Mouse (Mus musculus) embryonic stem cell, embryonic (primary cell): Measurements from ENCODE around the gene Unk.

Experiments used
- CTCF ChIA-PET, 4 experiments: fragments of 300-600 bp in 2 of 4; fragments of 350-600 bp in 2 of 4; sonication (Branson Sonifier 250); formaldehyde crosslinking; loops; one replicate each; lab custom pipeline; 2022; ENCODE audit warnings: inconsistent platforms in 2 of 4; lab: Charles Lee
- POLR2A ChIA-PET, 4 experiments: fragments of 300-600 bp in 2 of 4; fragments of 350-600 bp in 2 of 4; sonication (Branson Sonifier 250); formaldehyde crosslinking; loops; one replicate each; lab custom pipeline; 2022; ENCODE audit warnings: antibody characterized with exemption in 4 of 4, inconsistent platforms in 1 of 4; lab: Charles Lee

The Unk gene

DNA sequence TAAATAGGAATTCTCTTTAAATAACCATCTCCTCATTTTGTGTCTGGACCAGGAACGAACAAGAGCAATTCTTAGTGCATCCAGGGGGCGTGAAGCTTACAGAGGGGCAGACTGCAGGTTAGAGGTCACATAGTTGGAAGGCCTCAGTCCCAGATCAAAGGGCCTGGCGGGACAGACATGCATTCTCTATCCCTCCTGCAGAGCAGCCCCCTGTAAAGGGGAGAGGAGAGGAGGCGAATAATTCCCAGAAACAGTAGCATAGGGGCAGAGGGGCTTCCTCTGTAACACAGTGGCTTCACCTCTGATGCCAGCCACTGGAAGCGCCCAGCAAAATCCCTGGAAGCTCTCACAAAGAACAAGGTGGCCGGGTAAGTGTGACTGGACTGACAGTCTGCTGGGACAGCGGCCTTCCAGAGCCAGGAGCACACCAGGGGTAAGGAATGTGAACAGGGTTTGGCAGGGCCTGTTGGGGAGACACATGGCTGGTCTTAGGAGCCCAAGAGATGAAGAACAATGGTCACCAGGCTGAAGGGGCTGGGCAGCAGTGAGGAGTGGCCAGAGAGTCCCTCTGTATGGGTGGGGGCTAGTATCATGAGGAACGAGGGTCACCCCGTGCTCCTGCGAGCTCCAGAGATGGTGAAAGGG is 48.7 kb downstream of the Unk start:
- ChIA-PET POLR2A (interaction anchor here in 3 of 4 experiments (0.5 to 5.0 kb wide), 20 partner anchors 11 to 154 kb away, joined by 3 to 50 read pairs (median 3); partner anchors contain the start of gene Unk (in 1 of the 3)), CTCF (interaction anchor here in 1 of 4 experiments (1.5 to 1.9 kb wide), 2 partner anchors 23 to 37 kb away, joined by 3 to 5 read pairs; no protein-coding TSS in a partner anchor)

DNA sequence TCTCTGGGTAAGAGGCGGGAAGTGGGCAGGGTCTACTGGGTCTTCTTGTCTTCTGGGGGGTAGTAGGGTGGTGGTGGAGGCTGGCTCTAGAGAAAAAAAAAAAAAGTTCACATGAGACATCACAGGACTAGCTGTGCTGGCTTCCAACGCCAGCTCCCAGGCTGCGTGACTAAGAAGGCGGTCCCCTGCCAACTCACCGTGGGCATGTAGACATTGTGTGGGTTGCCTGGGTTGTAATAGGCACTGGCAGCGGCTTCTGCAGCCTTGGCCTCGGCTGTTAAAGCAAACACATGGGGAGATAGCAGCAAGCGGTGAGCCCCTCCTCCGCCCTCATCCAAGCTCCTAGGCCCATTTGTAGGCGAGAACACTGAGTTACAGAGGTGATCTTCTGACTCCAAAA is 49.4 kb downstream of the Unk start:
- ChIA-PET POLR2A (interaction anchor here in 2 of 4 experiments (0.5 to 5.0 kb wide), 18 partner anchors 11 to 109 kb away, joined by 3 to 50 read pairs (median 4); partner anchors contain the start of gene Unk (in 1 of the 2)), CTCF (interaction anchor here in 1 of 4 experiments (1.5 to 1.9 kb wide), 2 partner anchors 23 to 37 kb away, joined by 3 to 5 read pairs; no protein-coding TSS in a partner anchor)

DNA sequence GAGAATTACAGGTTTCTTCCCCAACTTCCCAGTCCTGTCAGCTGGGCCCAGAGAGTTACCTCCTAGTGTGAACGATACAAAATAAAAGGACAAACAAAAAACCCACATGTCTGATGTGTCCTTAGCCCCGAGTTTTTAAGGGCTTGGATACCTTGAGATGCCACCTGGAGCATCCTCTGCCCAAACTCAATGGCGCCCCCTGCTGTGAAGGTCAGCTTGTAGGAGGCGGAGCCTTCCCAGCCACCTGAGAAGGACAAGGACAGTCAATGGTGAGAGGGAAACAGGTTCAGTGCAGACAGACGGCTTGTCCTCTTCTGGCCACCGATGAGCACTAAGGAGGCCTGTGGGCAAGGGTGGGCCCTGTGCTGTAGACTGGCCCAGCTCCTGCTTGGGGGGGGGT is 51.0 kb downstream of the Unk start:
- ChIA-PET POLR2A (interaction anchor here in 3 of 4 experiments (0.6 to 2.6 kb wide), 11 partner anchors 8 to 468 kb away, joined by 3 to 13 read pairs (median 4); partner anchors contain the start of genes Mif4gd (in 1 of the 3) and Unk (in 1 of the 3)), CTCF (interaction anchor here in 3 of 4 experiments (0.6 to 1.2 kb wide), 3 partner anchors 18 to 113 kb away, joined by 3 read pairs; no protein-coding TSS in a partner anchor)

DNA sequence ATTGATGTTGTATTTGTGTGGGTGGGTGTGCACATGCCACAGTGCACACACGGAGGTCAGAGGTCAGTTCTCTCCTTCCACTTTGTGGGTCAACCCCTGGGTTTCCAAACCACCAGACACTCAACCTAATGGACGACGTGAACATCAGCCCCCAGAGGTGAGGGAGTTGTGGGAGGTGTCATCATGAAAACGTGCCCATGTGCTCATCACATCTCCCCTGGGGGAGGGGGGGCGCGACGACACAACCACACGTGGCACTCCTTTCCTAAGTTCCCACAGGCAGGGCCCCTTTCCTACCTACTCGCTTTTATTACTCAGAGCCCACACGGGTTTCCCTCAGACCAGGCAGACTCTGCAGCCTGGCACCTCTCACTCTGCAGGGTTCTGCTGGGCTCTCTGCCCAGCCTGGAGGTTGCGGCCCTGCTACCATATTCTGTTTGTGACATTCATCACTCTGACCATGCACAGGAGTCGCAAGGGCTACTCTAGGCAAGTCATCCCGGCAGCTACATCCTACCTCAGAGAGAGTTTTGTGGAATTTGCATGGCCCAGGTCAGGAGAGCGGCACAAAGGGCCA is 53.1 kb downstream of the Unk start:
- ChIA-PET CTCF (interaction anchor here in 1 of 4 experiments (1.3 kb wide), 1 partner anchor 18 kb away, joined by 3 read pairs; no protein-coding TSS in a partner anchor), POLR2A (interaction anchor here in 3 of 4 experiments (1.0 to 2.8 kb wide), 5 partner anchors 8 to 60 kb away, joined by 3 to 18 read pairs (median 4); no protein-coding TSS in a partner anchor)

DNA sequence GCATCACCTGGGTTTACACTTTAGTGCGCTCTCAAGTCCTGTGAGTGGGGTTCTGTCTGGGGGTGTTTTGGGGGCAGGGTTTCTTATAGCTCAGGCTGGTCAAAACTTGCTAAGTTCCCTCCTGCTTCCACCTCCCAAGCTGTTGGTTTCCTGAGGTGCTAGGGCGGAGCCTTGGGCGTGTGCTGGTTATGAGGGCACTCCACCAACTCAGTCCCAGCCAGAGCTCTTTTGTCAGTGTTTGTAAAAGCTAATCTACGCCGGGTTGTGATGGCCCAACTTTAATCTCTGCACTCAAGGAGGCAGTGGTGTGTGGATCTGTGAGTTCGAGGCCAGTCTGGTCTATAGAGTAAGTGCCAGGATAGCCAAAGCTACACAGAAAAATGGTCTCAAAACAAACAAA is 54.0 kb downstream of the Unk start:
- CTCF ChIA-PET, result interaction anchor here in 3 of 4 experiments (0.5 to 1.3 kb wide), 5 partner anchors 8 to 111 kb away, joined by 3 to 4 read pairs (median 3); no protein-coding TSS in a partner anchor
- POLR2A ChIA-PET, result interaction anchor here (0.7 to 2.8 kb wide), 30 partner anchors 8 to 140 kb away, joined by 3 to 18 read pairs (median 4); partner anchors contain the start of genes Mrpl38 (in 2 of the 4), Galk1 (in 1 of the 4), H3f3b (in 1 of the 4) and Unk (in 1 of the 4)

DNA sequence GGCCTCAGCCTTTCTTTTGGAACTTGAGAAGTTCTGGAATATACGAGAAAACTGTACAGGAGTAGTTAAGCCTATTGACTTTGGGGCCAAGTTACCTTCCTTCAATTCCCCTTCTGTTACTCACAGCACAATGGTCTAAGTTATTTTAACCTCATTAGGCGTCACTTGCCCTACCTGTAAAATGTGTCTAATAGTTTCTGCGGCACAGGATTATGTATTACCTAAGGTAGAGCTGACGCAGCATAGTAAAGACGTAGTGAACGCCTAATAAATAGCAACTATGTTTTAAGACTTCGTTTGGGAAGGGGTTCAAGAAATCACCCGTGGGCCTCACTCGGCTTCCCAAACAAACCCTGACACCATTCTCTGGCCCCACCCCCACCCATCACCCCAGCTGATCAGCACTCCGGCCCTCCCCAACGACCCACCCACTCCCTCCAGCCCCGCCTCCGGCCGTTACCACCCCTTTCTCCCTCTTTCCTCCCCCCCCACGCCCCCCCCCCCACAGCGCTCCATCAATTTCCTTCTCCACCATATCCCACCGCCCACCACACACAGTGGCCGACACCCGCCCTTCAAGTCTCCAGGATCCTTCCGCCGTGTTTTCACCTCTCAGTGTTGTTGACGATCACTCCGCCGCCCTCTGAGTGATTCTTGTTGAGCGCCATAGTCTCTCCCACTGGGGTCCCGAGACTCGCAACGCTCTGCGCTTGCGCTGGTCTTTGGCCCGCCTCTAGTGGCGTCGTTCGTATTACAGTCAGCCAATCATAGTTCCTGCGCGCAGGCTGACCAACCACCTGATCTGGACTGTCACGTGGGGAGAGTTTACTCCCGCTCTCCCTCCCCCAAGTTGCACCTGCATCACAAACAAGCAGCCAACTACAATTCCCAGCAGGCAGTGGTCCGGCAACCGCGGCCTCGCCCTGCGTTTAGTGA is 56.4 kb downstream of the Unk start, which contains the start of gene Wbp2:
Gene Wbp2 (minus strand): TSS at position 738 of the 936 bp plus-strand sequence.
- POLR2A ChIA-PET, result interaction anchor here in 3 of 4 experiments (0.6 to 2.5 kb wide), 21 partner anchors 10 to 747 kb away, joined by 3 to 17 read pairs (median 4); partner anchors contain the start of gene Galk1 (in 1 of the 3)
- CTCF ChIA-PET, result interaction anchor here in 1 of 4 experiments (0.7 kb wide), 1 partner anchor 129 kb away, joined by 4 read pairs; no protein-coding TSS in a partner anchor

DNA sequence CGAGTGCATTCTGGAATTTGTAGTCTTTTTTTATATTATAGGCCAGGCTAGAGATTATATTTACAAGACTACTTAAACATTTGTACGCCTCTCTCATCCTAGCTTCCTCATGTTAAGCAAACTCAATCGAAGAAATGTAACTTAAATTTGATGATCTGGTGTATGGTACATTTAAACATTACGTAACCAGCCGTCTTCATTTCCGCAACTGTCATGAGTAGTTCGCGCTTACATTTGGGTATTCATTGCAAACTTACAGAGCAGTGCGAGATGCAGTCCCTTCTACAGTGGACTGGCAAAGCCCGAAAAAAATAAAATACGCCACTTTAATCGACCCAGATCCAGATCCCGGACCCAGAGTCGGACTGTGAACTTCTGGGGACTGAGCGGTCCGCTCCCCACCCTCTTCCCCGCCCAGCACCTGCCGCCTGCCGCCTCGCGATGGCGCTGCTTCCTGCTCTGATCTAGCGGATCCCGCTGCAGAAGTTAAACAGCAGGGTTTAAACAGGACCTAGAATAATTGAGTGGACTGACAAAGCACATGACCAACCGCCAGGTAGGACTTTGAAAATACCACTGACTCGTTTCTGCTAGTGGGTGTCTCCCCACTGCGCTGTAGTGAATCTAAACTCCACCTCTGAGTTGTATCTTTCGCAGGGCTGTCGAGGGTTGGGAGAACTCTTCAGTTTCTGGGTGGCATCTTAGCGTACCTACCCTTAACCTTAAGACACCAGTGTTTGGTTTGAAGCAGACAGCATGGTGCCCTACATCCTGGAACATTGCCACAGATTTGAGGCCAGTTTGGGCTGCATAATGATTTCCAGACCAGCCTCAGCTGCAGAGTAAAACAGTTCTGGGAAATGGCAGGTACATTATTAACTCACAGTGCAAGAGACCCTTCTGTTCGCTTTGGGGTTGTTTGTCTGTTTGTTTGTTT is 57.3 kb downstream of the Unk start:
- ChIA-PET POLR2A (interaction anchor here in 2 of 4 experiments (0.7 to 2.1 kb wide), 7 partner anchors 10 to 243 kb away, joined by 3 to 11 read pairs (median 4); no protein-coding TSS in a partner anchor), CTCF (no interaction called here)

DNA sequence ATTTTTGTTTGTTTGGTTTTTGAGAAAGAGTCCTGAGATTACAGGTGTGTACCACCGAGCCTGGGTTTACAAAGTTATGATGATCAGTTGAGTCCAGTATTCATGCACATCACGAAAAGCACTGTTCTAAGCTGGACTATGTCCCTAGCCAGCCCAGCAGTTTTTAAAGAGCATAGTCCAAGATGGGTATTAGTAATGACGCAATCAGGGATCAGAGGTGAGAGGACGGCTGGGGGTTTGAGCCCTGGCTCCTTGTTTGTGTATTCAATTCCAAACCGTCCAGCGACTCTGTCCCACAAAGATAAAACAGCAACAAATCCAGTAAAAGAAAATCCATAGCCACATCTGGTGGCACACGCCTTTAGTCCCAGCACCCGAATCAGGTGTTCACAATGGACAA is 58.1 kb downstream of the Unk start:
- ChIA-PET POLR2A (interaction anchor here in 1 of 4 experiments (0.7 to 2.1 kb wide), 3 partner anchors 9 to 14 kb away, joined by 3 to 11 read pairs (median 6); no protein-coding TSS in a partner anchor), CTCF (no interaction called here)

DNA sequence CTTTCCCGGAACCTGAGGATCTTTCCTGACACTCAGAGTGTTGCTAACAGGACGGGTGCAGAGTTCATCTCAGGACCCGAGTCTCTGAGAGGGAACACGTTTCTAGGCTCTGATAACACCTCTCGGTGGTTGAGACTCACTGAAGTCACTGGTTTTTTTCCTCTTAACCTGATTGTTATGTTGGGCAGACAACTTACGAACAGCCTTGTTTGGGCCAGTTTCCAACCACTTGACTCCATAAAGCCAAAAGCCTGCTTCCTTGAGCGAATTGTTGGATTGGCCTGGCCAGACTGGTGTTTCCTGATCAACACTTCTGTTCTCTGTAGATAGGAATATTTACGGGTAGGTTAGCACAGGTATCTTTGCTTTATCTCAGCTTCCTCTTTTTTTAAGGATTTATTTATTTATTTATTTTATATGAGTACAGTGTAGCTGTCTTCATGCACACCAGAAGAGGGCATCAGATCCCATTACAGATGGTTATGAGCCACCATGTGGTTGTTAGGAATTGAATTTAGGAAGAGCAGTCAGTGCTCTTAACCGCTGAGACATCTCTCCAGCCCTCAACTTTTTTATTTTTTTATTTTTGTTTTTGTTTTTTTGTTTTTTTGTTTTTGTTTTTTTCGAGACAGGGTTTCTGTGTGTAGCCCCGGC is 58.7 kb downstream of the Unk start:
- POLR2A ChIA-PET, result interaction anchor here in 3 of 4 experiments (0.5 to 3.9 kb wide), 5 partner anchors 13 to 65 kb away, joined by 5 to 24 read pairs (median 6); no protein-coding TSS in a partner anchor

DNA sequence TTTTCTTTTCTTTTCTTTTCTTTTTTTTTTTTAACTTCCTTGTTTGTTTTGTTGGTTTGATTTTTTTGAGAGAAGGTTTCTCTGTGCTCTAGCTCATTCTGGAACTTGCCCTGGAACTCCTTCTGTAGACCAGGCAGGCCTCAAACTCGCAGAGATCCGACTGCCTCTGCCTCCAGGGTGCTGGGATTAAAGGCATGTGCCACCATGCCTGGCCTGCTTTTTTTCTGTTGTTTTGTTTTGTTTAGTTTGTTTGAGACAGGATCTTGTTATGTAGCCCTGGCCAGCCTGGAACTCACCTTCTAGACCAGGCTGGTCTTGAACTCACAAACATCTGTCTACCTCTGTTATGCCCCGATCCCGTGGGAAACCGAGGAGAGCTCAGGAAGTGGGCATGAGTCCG is 59.4 kb downstream of the Unk start:
- ChIA-PET CTCF (interaction anchor here in 1 of 4 experiments (1.6 kb wide), 1 partner anchor 21 kb away, joined by 3 read pairs; no protein-coding TSS in a partner anchor), POLR2A (interaction anchor here (0.5 to 3.9 kb wide), 9 partner anchors 13 to 322 kb away, joined by 3 to 24 read pairs (median 5); no protein-coding TSS in a partner anchor)

More for the DNA sequence above, 58.7 kb downstream of the Unk start:
- CTCF ChIA-PET, result no interaction called here

DNA sequence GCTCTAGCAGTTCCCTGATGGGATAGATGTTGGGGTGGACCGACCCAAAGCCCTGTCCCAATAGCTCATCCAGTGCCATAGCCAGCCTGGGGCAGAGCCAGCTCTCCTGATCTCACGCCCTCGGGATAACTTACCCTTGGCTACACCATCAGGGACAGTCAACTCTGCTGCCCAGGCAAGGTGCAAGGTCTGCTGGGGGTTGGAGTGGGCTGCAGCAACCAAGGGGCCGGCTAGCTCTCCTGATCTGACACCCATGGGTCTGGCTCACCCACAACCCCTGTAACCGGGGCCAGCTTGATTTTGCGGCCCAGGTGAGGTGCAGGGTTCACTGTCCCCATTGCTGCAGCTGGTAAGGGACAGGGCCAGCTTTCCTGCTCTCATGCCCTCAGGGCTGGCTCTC is 61.5 kb downstream of the Unk start:
- CTCF ChIA-PET, result interaction anchor here in 3 of 4 experiments (0.7 to 1.1 kb wide), 3 partner anchors 18 to 124 kb away, joined by 3 to 4 read pairs (median 3); no protein-coding TSS in a partner anchor
- POLR2A ChIA-PET, result interaction anchor here in 2 of 4 experiments (0.9 to 3.9 kb wide), 5 partner anchors 10 to 68 kb away, joined by 3 to 24 read pairs (median 6); partner anchors contain the start of gene Mrpl38 (in 2 of the 2)

DNA sequence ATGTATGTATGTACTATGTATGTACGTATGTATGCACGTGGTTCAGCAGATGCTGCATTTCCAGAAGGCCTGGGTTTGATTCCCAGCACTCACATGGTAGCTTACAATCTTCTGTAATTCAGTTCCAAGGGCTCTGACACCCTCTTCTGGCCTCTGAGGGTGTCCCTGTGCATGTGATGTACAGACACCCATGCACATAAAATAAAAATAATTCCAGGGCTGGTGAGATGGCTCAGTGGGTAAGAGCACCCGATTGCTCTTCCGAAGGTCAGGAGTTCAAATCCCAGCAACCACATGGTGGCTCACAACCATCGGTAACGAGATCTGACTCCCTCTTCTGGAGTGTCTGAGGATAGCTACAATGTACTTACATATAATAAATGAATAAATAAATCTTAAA is 62.8 kb downstream of the Unk start:
- POLR2A ChIA-PET, result interaction anchor here in 2 of 4 experiments (0.5 to 1.3 kb wide), 9 partner anchors 10 to 286 kb away, joined by 3 to 8 read pairs (median 5); partner anchors contain the start of gene Mrpl38 (in 1 of the 2)
- CTCF ChIA-PET, result interaction anchor here in 1 of 4 experiments (0.9 to 1.4 kb wide), 4 partner anchors 9 to 153 kb away, joined by 3 to 6 read pairs (median 4); no protein-coding TSS in a partner anchor

DNA sequence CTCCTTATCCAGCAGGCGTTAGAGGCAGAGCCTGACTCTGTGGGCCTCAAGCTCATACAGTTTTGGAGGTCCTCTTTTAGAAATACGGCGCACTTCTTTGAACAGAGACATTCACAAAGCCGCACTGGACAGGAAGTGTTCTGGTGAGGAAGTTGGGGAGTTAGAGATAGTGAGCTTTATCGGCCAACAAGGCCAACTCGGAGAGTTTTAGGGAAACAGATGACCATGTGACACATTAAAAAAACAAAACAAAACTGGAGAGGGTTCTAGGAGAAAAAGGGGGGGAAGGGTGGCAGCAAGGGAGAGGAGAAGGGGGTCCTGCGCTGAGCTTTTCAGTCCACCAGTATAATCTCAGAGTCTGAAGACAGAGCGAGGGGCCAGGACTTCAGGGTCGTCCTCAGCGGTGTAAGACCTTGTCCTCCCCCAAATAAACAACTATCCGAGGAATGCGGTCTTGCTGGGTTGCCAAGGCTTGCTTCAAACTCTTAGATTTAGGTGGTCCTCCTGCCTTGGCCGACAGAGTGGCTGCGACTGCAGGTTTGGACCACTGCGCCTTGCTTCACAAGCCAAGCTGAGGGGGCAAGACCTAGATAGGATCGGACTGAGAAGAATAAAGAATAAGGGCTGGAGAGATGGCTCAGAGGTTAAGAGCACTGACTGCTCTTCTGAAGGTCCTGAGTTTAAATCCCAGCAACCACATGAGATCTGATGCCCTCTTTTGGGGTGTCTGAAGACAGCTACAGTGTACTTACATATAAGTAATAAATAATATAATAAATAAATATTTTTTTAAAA is 63.8 kb downstream of the Unk start:
- CTCF ChIA-PET, result interaction anchor here in 1 of 4 experiments (0.9 to 1.4 kb wide), 4 partner anchors 8 to 154 kb away, joined by 3 to 6 read pairs (median 4); no protein-coding TSS in a partner anchor
- POLR2A ChIA-PET, result interaction anchor here in 3 of 4 experiments (0.6 to 1.3 kb wide), 16 partner anchors 8 to 480 kb away, joined by 3 to 8 read pairs (median 3); partner anchors contain the start of gene Mrpl38 (in 1 of the 3)

DNA sequence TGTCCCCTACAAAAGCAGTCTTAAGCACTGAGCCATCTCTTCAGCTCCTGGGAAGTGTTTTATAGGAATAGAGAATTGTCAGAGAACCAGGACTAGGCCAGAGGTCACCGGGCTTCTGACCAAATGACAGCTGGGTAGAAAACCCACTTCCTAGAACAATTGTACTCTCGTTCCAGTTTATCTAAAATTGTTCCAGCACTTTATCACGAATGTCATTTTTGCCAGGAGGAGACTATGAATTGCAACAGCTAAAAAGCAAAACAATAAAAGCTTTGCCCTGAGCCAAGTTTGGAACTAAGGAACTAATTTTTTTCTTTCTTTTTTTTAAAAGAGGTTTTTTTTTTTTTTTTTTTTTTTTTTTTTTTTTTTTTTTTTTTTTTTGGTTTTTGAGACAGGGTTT is 65.5 kb downstream of the Unk start:
- ChIA-PET POLR2A (interaction anchor here in 1 of 4 experiments (2.5 to 3.1 kb wide), 2 partner anchors 9 to 71 kb away, joined by 10 to 11 read pairs; partner anchors contain the start of gene Wbp2), CTCF (interaction anchor here in 2 of 4 experiments (0.6 to 1.2 kb wide), 3 partner anchors 10 to 38 kb away, joined by 3 to 6 read pairs (median 3); no protein-coding TSS in a partner anchor)
